Mouse (Mus musculus) adrenal gland, adult 2 months (tissue): ENCODE results near the gene Snap91. TPM values are rescaled to one million over a fixed set of nuclear protein-coding genes. Genes with fewer than 3 reads are reported as not detected.

ENCODE experiments used
- polyA plus RNA-seq: library from polyadenylated mRNA; depleted of rRNA; stranded (reverse); fragments of >200 nt; gene quantifications from 2 replicates; pipeline ENCODE4 v1.2.3, GENCODE M21; 2012; rRNA removed
- total RNA-seq, 2 experiments: library from RNA; stranded (reverse); gene quantifications; 2 replicates each; pipeline ENCODE4 v1.2.3; 2021

Gene Snap91
- total and polyA plus RNA-seq, 3 experiments, result 17.1 to 68.1 (median 20.1) TPM

Other genes with a start within 250 kb of the Snap91 start
- 1,000 to 10,000 TPM; 1,216 to 1,611 TPM for gene Me1, start 184.7 kb downstream of the Snap91 start, total RNA-seq
- 307 and 379 TPM in 2 replicates for gene Me1, start 184.7 kb downstream of the Snap91 start, polyA plus RNA-seq
- 100 to 1,000 TPM; 118 to 551 TPM for gene Prss35, start 137.0 kb downstream of the Snap91 start, total RNA-seq
- 10.2 and 29.5 TPM in 2 replicates for gene Prss35, start 137.0 kb downstream of the Snap91 start, polyA plus RNA-seq
- 1 to 10 TPM; 1.8 to 2.3 TPM for gene Ripply2, start 134.9 kb upstream of the Snap91 start, total RNA-seq
- 1.1 and 1.9 TPM in 2 replicates for gene Ripply2, start 134.9 kb upstream of the Snap91 start, polyA plus RNA-seq
- 10 to 100 TPM; 37.3 to 42.1 TPM for gene Cyb5r4, start 141.4 kb upstream of the Snap91 start, total RNA-seq
- 11.2 and 11.5 TPM in 2 replicates for gene Cyb5r4, start 141.4 kb upstream of the Snap91 start, polyA plus RNA-seq